Mouse (Mus musculus) liver, embryonic 13.5 days (tissue): ENCODE results near the gene Gm21761. TPM values are rescaled to one million over a fixed set of nuclear protein-coding genes. Genes with fewer than 3 reads are reported as not detected.
"Not testable (repeated sequence)": the region's sequence is repeated elsewhere in the genome, so short reads cannot be mapped to it uniquely, and the experiment has no call there.

ENCODE experiments used
- ATAC-seq: fragments of 200-750 bp; cut with Nextera tagmentation; 2 replicates; pipeline ENCODE4 v1.8.0; 2017; ENCODE audit warnings: low read depth, mild to moderate bottlenecking, moderate number of reproducible peaks, moderate library complexity
- DNase-seq: peaks from one replicate; pipeline ENCODE4 v3.0.0; 2022
- H3K27ac ChIP-seq: fragments of 300-500 bp; sonication (generic); 2 replicates; pipeline ENCODE4 v1.5.1; 2015; ENCODE audit warnings: moderate library complexity, mild to moderate bottlenecking, inconsistent platforms
- H3K27me3 ChIP-seq: fragments of 300-500 bp; sonication (generic); 2 replicates; pipeline ENCODE4 v1.6.1; 2015; ENCODE audit warnings: mild to moderate bottlenecking, inconsistent platforms
- H3K36me3 ChIP-seq: fragments of 300-500 bp; sonication (generic); 2 replicates; pipeline ENCODE4 v1.6.1; 2015; ENCODE audit warnings: mild to moderate bottlenecking, inconsistent platforms
- H3K4me1 ChIP-seq: fragments of 300-500 bp; sonication (generic); replicated peaks from 2 replicates; pipeline ENCODE4 v1.6.1; 2015; ENCODE audit warnings: inconsistent platforms
- H3K4me2 ChIP-seq: fragments of 300-500 bp; sonication (generic); 2 replicates; pipeline ENCODE4 v1.6.1; 2015; ENCODE audit warnings: inconsistent platforms, mild to moderate bottlenecking, moderate library complexity
- H3K4me3 ChIP-seq: fragments of 300-500 bp; sonication (generic); replicated peaks from 2 replicates; pipeline ENCODE4 v1.5.1; 2015; ENCODE audit warnings: mild to moderate bottlenecking, inconsistent platforms
- H3K9ac ChIP-seq: fragments of 300-500 bp; sonication (generic); 2 replicates; pipeline ENCODE4 v1.6.1; 2015; ENCODE audit warnings: mild to moderate bottlenecking, inconsistent platforms
- H3K9me3 ChIP-seq: fragments of 300-500 bp; sonication (generic); replicated peaks from 2 replicates; pipeline ENCODE4 v1.6.1; 2016; ENCODE audit warnings: inconsistent platforms
- WGBS: fragments of 180-500 bp; shearing (Covaris S2); methylation state at CpG from one replicate; pipeline ENCODE4 v1.1.7; 2015; ENCODE audit not compliant: insufficient replicate concordance; 5-methylcytosine and 5-hydroxymethylcytosine counted together
- polyA plus RNA-seq: library from polyadenylated mRNA; unstranded; fragments of >200 nt; fragmentation: Nextera tagmentation; extraction: Ambion mirVana; gene quantifications from 2 replicates; pipeline ENCODE4 v1.2.1, GENCODE M21; 2015

Gm21761 gene
- polyA plus RNA-seq, 1 experiment from 2014 or later: not detected

GRCm38 (mm10) chr13:119916449-119916848 lies 12.6 kb downstream of the Gm21761 start:
- H3K27ac ChIP-seq, H3K4me3 ChIP-seq, H3K36me3 ChIP-seq, ATAC-seq, H3K4me2 ChIP-seq, H3K4me1 ChIP-seq, H3K9me3 ChIP-seq, H3K27me3 ChIP-seq, DNase-seq, H3K9ac ChIP-seq: not testable (repeated sequence)
- WGBS: 36% methylated on average over 2 of the region's 2 CpGs

GRCm38 (mm10) chr13:119898549-119898948 lies 30.5 kb downstream of the Gm21761 start:
- not testable (repeated sequence) for ATAC-seq, H3K36me3 ChIP-seq, H3K4me3 ChIP-seq, H3K4me2 ChIP-seq, H3K27me3 ChIP-seq, DNase-seq, H3K9ac ChIP-seq, H3K27ac ChIP-seq, H3K4me1 ChIP-seq, H3K9me3 ChIP-seq
- 31% methylated on average over 5 of the region's 5 CpGs for WGBS

- not testable (repeated sequence) for H3K9ac ChIP-seq, H3K4me3 ChIP-seq, H3K4me1 ChIP-seq, H3K27ac ChIP-seq, ATAC-seq, DNase-seq, H3K36me3 ChIP-seq, H3K9me3 ChIP-seq, H3K4me2 ChIP-seq, H3K27me3 ChIP-seq
- 47% methylated on average over 3 of the region's 3 CpGs for WGBS
Measured at GRCm38 (mm10) chr13:119894685-119895084, 34.4 kb downstream of the Gm21761 start, which contains the start of gene Tcstv1. Gene Tcstv1 (minus strand): TSS chr13:119894785.

GRCm38 (mm10) chr13:119886896-119887295 lies 42.2 kb downstream of the Gm21761 start:
- not testable (repeated sequence) for H3K27me3 ChIP-seq, H3K9me3 ChIP-seq, H3K4me2 ChIP-seq, H3K4me1 ChIP-seq, DNase-seq, ATAC-seq, H3K4me3 ChIP-seq, H3K9ac ChIP-seq, H3K27ac ChIP-seq, H3K36me3 ChIP-seq
- 37% methylated on average over 4 of the region's 4 CpGs for WGBS

- H3K9me3 ChIP-seq, ATAC-seq, H3K27ac ChIP-seq, H3K36me3 ChIP-seq, H3K4me1 ChIP-seq, H3K4me3 ChIP-seq, H3K27me3 ChIP-seq, H3K9ac ChIP-seq, DNase-seq, H3K4me2 ChIP-seq: not testable (repeated sequence)
- WGBS: 40% methylated on average over 6 of the region's 7 CpGs
Measured at GRCm38 (mm10) chr13:119864395-119864999, 64.6 kb downstream of the Gm21761 start.

- H3K27me3 ChIP-seq, H3K4me1 ChIP-seq, DNase-seq, H3K36me3 ChIP-seq, H3K27ac ChIP-seq, ATAC-seq, H3K4me2 ChIP-seq, H3K9ac ChIP-seq, H3K4me3 ChIP-seq, H3K9me3 ChIP-seq: not testable (repeated sequence)
- WGBS: no CpG with 5 or more reads among the region's 6 CpGs
Measured at GRCm38 (mm10) chr13:119862399-119862798, 66.7 kb downstream of the Gm21761 start.

Other genes with a start within 250 kb of the Gm21761 start
- gene Hmgcs1, start 238.9 kb downstream of the Gm21761 start, polyA plus RNA-seq: 101 and 140 TPM in 2 replicates
- 0.06 and 0.08 TPM in 2 replicates for gene Nim1k, start 173.4 kb downstream of the Gm21761 start, polyA plus RNA-seq
- 17.3 and 19.8 TPM in 2 replicates for gene Zfp131, start 138.4 kb downstream of the Gm21761 start, polyA plus RNA-seq
- not detected in 2 replicates for gene AF067063, start 99.1 kb downstream of the Gm21761 start, polyA plus RNA-seq
- not detected in 2 replicates for gene D13Ertd608e, start 93.3 kb downstream of the Gm21761 start, polyA plus RNA-seq
- gene Tcstv1, start 34.5 kb downstream of the Gm21761 start, polyA plus RNA-seq: not detected in 2 replicates
- gene B020031M17Rik, start 21.5 kb upstream of the Gm21761 start, polyA plus RNA-seq: not detected in 2 replicates
- not detected in 2 replicates for gene Gm36079, start 97.7 kb upstream of the Gm21761 start, polyA plus RNA-seq
- gene Gm21188, start 122.9 kb upstream of the Gm21761 start, polyA plus RNA-seq: 0.14 and 0.15 TPM in 2 replicates
- not detected in 2 replicates for gene Gm20767, start 211.0 kb upstream of the Gm21761 start, polyA plus RNA-seq
- not detected in 2 replicates for gene Gm21818, start 243.2 kb upstream of the Gm21761 start, polyA plus RNA-seq